Mouse (Mus musculus): ENCODE measurements at regions not wholly inside any gene's neighbourhood (a gene's known extent, or its start where the extent isn't known, plus 50 kb on each side); places are given as distances from the start of the nearest gene placed in this dataset.

- no peak overlapping the region for H3K4me2 ChIP-seq (ENCODE audit: low read length)
- no peaks in the 10 kb centered on the region for H3K36me3 ChIP-seq (ENCODE audit: control insufficient read depth, insufficient read depth, low read length)
- 83% methylated on average over 6 of the region's 6 CpGs for WGBS
- no peaks in the 10 kb centered on the region for H3K9me3 ChIP-seq (replicated peaks; ENCODE audit: control insufficient read depth, low read length, poor library complexity, severe bottlenecking)
- no peak overlapping the region for H3K4me3 ChIP-seq (ENCODE audit: low read depth, low read length)
- no peak overlapping the region for H3K9ac ChIP-seq (ENCODE audit: low read depth, low read length)
- no peaks in the 10 kb centered on the region for H3K27me3 ChIP-seq (ENCODE audit: control insufficient read depth, insufficient read depth, low read depth, low read length)
- H3K4me1 ChIP-seq (ENCODE audit: control insufficient read depth, insufficient read depth, low read length): peaks cover 3% of the 10 kb centered on the region; the same call in 1 of the 2 replicates
- no peak for ATAC-seq
- H3K27ac ChIP-seq (ENCODE audit: low read length): no peak overlapping the region
Measured at GRCm38 (mm10) chr16:50798095-50798494, 207.1 kb upstream of the Ccdc54 start.

GRCm38 (mm10) chr16:50792960-50793359, 202.0 kb upstream of the Ccdc54 start:
- H3K9me3 ChIP-seq (replicated peaks; ENCODE audit: control insufficient read depth, low read length, poor library complexity, severe bottlenecking): no peaks in the 10 kb centered on the region
- no peak for ATAC-seq
- H3K27me3 ChIP-seq (ENCODE audit: control insufficient read depth, insufficient read depth, low read depth, low read length): no peaks in the 10 kb centered on the region
- no peaks in the 10 kb centered on the region for H3K4me1 ChIP-seq (ENCODE audit: control insufficient read depth, insufficient read depth, low read length)
- 70% methylated on average over 2 of the region's 2 CpGs for WGBS
- H3K36me3 ChIP-seq (ENCODE audit: control insufficient read depth, insufficient read depth, low read length): no peaks in the 10 kb centered on the region
- no peak overlapping the region for H3K4me3 ChIP-seq (ENCODE audit: low read depth, low read length)
- H3K9ac ChIP-seq (ENCODE audit: low read depth, low read length): no peak overlapping the region
- no peak overlapping the region for H3K27ac ChIP-seq (ENCODE audit: low read length)
- no peak overlapping the region for H3K4me2 ChIP-seq (ENCODE audit: low read length)

GRCm38 (mm10) chr16:50792506-50792905, 201.6 kb upstream of the Ccdc54 start:
- WGBS: 23% methylated on average over 2 of the region's 2 CpGs
- Histone ChIP-seq H3K9ac (ENCODE audit: low read depth, low read length) (no peak overlapping the region), H3K27me3 (ENCODE audit: control insufficient read depth, insufficient read depth, low read depth, low read length) (no peaks in the 10 kb centered on the region), H3K27ac (ENCODE audit: low read length) (no peak overlapping the region), H3K36me3 (ENCODE audit: control insufficient read depth, insufficient read depth, low read length) (no peaks in the 10 kb centered on the region), H3K4me1 (ENCODE audit: control insufficient read depth, insufficient read depth, low read length) (no peaks in the 10 kb centered on the region), H3K4me2 (ENCODE audit: low read length) (no peak overlapping the region), H3K9me3 (replicated peaks; ENCODE audit: control insufficient read depth, low read length, poor library complexity, severe bottlenecking) (no peaks in the 10 kb centered on the region), H3K4me3 (ENCODE audit: low read depth, low read length) (no peak overlapping the region)
- no peak for ATAC-seq

DNA sequence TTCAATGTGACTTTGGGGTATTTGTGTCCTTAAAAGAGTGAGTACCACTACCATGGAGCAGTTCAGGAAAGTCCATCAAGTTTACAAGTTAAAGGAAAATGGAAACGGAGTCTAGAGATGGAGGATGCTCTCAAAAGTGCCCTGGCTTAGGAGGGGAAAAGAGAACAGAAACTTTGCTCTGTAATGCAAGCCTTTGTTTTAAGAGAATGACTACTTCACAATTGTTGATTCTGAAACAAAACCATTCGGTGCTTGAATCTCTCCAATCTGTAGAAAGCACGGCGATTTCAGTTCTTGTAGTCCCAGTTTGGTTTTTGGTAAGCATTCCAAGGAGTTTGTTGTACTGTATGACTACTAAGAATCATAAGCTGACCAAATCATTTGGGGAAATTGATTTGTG, 197.7 kb upstream of the Ccdc54 start:
- H3K27me3 ChIP-seq (ENCODE audit: control insufficient read depth, insufficient read depth, low read depth, low read length): no peaks in the 10 kb centered on the region
- no peak overlapping the region for H3K27ac ChIP-seq (ENCODE audit: low read length)
- no peak overlapping the region for H3K4me3 ChIP-seq (ENCODE audit: low read depth, low read length)
- ATAC-seq: no peak
- no peak overlapping the region for H3K9ac ChIP-seq (ENCODE audit: low read depth, low read length)
- H3K36me3 ChIP-seq (ENCODE audit: control insufficient read depth, insufficient read depth, low read length): no peaks in the 10 kb centered on the region
- H3K4me1 ChIP-seq (ENCODE audit: control insufficient read depth, insufficient read depth, low read length): peaks cover 8% of the 10 kb centered on the region; the same call in 1 of the 2 replicates
- H3K4me2 ChIP-seq (ENCODE audit: low read length): no peak overlapping the region
- H3K9me3 ChIP-seq (replicated peaks; ENCODE audit: control insufficient read depth, low read length, poor library complexity, severe bottlenecking): no peaks in the 10 kb centered on the region
- WGBS: 90% methylated on average over 4 of the region's 4 CpGs

DNA sequence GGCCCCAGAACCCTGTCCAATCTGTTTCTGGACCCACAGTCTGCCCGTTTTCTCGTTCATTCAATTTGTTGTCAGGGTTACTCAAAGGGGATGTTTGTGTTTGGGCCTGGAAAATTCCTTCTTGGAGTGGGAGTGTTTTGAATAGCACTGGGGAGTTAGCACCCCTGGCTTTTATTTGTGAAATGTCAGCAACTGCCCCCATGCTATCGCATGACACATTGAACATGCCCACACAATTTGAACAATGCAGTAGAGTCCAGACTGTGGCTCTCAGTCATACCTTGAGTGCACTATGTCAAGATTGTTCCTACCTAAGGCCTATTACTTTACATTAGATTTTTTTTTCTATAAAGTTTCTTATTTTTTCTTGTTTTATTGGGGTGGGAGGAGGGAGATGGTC, 195.2 kb upstream of the Ccdc54 start:
- 79% methylated on average over 3 of the region's 3 CpGs for WGBS
- ATAC-seq: no peak

GRCm38 (mm10) chr16:50785384-50785783, 194.4 kb upstream of the Ccdc54 start:
- Histone ChIP-seq H3K27ac (ENCODE audit: low read length) (no peak overlapping the region), H3K4me3 (ENCODE audit: low read depth, low read length) (no peak overlapping the region), H3K4me1 (ENCODE audit: control insufficient read depth, insufficient read depth, low read length) (peaks cover 11% of the 10 kb centered on the region), H3K4me2 (ENCODE audit: low read length) (no peak overlapping the region), H3K9me3 (replicated peaks; ENCODE audit: control insufficient read depth, low read length, poor library complexity, severe bottlenecking) (no peaks in the 10 kb centered on the region), H3K36me3 (ENCODE audit: control insufficient read depth, insufficient read depth, low read length) (no peaks in the 10 kb centered on the region), H3K9ac (ENCODE audit: low read depth, low read length) (no peak overlapping the region), H3K27me3 (ENCODE audit: control insufficient read depth, insufficient read depth, low read depth, low read length) (no peaks in the 10 kb centered on the region)
- WGBS: 87% methylated on average over 1 of the region's 1 CpGs
- ATAC-seq: no peak

More for the DNA sequence above, 195.2 kb upstream of the Ccdc54 start:
- H3K9me3 ChIP-seq (replicated peaks; ENCODE audit: control insufficient read depth, low read length, poor library complexity, severe bottlenecking): no peaks in the 10 kb centered on the region
- H3K4me3 ChIP-seq (ENCODE audit: low read depth, low read length): no peak overlapping the region
- peaks cover 11% of the 10 kb centered on the region for H3K4me1 ChIP-seq (ENCODE audit: control insufficient read depth, insufficient read depth, low read length)
- H3K9ac ChIP-seq (ENCODE audit: low read depth, low read length): no peak overlapping the region
- no peak overlapping the region for H3K27ac ChIP-seq (ENCODE audit: low read length)
- H3K4me2 ChIP-seq (ENCODE audit: low read length): no peak overlapping the region
- H3K36me3 ChIP-seq (ENCODE audit: control insufficient read depth, insufficient read depth, low read length): no peaks in the 10 kb centered on the region
- H3K27me3 ChIP-seq (ENCODE audit: control insufficient read depth, insufficient read depth, low read depth, low read length): no peaks in the 10 kb centered on the region

- ATAC-seq: no peak
- Histone ChIP-seq H3K4me1 (ENCODE audit: control insufficient read depth, insufficient read depth, low read length) (peaks cover 11% of the 10 kb centered on the region), H3K27me3 (ENCODE audit: control insufficient read depth, insufficient read depth, low read depth, low read length) (no peaks in the 10 kb centered on the region), H3K27ac (ENCODE audit: low read length) (no peak overlapping the region), H3K4me2 (ENCODE audit: low read length) (no peak overlapping the region; the same call in 1 of the 2 replicates), H3K9me3 (replicated peaks; ENCODE audit: control insufficient read depth, low read length, poor library complexity, severe bottlenecking) (no peaks in the 10 kb centered on the region), H3K9ac (ENCODE audit: low read depth, low read length) (no peak overlapping the region), H3K4me3 (ENCODE audit: low read depth, low read length) (no peak overlapping the region), H3K36me3 (ENCODE audit: control insufficient read depth, insufficient read depth, low read length) (no peaks in the 10 kb centered on the region)
- 84% methylated on average over 3 of the region's 3 CpGs for WGBS
Measured at GRCm38 (mm10) chr16:50784651-50785228, 193.8 kb upstream of the Ccdc54 start.

DNA sequence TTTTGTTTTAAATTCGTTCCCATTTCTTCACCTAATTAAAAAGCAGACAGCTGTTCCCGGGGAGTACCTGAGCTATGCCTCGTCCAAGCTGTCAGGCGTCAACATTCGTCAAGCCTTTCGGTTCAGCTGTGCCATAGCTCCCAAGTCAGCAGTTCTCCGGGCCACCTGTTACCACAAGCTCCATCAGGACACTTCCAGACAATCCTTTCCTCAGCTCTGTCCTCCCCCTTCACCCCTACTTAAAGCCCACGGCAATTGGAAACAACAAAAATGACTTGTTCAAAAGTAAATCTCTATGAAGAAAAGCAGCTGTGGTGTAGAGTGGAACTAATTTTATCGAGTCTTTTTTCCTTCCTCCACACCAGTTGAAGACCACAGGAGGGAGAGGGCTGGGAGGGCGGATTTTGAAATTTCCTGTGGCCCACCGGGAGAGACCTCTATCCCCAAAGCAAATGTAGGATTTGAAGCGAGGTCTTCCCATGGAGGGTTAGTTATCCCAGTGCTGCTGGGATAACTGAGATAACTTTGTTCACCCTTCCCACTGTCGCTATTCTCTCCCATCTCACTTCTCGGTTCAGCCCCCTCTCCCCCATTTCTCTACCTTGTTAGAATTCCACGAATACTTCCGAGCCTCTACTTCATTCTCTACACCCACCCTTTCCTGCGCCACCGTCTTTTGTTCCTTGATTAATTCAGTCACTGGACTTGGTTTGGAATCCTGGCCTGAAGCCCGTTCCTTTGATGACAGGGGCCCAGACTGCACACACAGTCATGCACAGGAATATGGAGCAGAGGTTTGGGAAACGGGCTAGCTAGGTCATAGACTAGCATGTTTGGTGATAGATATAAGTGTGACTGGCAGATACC, 193.1 kb upstream of the Ccdc54 start:
- peaks cover 16% of the 10 kb centered on the region for H3K4me1 ChIP-seq (ENCODE audit: control insufficient read depth, insufficient read depth, low read length)
- WGBS: 37% methylated on average over 20 of the region's 20 CpGs
- H3K36me3 ChIP-seq (ENCODE audit: control insufficient read depth, insufficient read depth, low read length): no peaks in the 10 kb centered on the region
- peak; percentile 50 for ATAC-seq
- no peaks in the 10 kb centered on the region for H3K27me3 ChIP-seq (ENCODE audit: control insufficient read depth, insufficient read depth, low read depth, low read length)
- no peak overlapping the region for H3K9ac ChIP-seq (ENCODE audit: low read depth, low read length)
- H3K4me2 ChIP-seq (ENCODE audit: low read length): peak overlapping the region; percentile 29
- H3K9me3 ChIP-seq (replicated peaks; ENCODE audit: control insufficient read depth, low read length, poor library complexity, severe bottlenecking): no peaks in the 10 kb centered on the region
- H3K27ac ChIP-seq (ENCODE audit: low read length): no peak overlapping the region
- no peak overlapping the region for H3K4me3 ChIP-seq (ENCODE audit: low read depth, low read length)

- H3K4me1 ChIP-seq (ENCODE audit: control insufficient read depth, insufficient read depth, low read length): peaks cover 16% of the 10 kb centered on the region
- H3K27ac ChIP-seq (ENCODE audit: low read length): no peak overlapping the region
- ATAC-seq: peak; percentile 63; the same call in 1 of the 2 replicates
- no peaks in the 10 kb centered on the region for H3K27me3 ChIP-seq (ENCODE audit: control insufficient read depth, insufficient read depth, low read depth, low read length)
- no peaks in the 10 kb centered on the region for H3K36me3 ChIP-seq (ENCODE audit: control insufficient read depth, insufficient read depth, low read length)
- H3K4me2 ChIP-seq (ENCODE audit: low read length): peak overlapping the region; percentile 23; the same call in 1 of the 2 replicates
- H3K4me3 ChIP-seq (ENCODE audit: low read depth, low read length): no peak overlapping the region
- no peak overlapping the region for H3K9ac ChIP-seq (ENCODE audit: low read depth, low read length)
- H3K9me3 ChIP-seq (replicated peaks; ENCODE audit: control insufficient read depth, low read length, poor library complexity, severe bottlenecking): no peaks in the 10 kb centered on the region
- WGBS: 12% methylated on average over 6 of the region's 6 CpGs
Measured at GRCm38 (mm10) chr16:50783240-50783639, 192.3 kb upstream of the Ccdc54 start.
